8 mouse cellular contexts compared by ENCODE assay signal in genomic region chr3:145651029-145651977, GRCm38 (mm10). TPM values are rescaled to one million over a fixed set of nuclear protein-coding genes. Genes with fewer than 3 reads are reported as not detected.
DNase-seq lines count a peak whose midpoint lies in the region; ATAC-seq and TF ChIP-seq lines count a peak whose summit lies in the region.

No protein-coding gene starts in this region.

- peaks cover 69% of the 10 kb centered on the region for H3K4me1 ChIP-seq in embryonic facial prominence, embryonic 10.5 days
- H3K4me1 ChIP-seq in heart, postnatal 0 days (ENCODE audit: control insufficient read depth, insufficient read depth) = peaks cover 24% of the 10 kb centered on the region
- H3K4me1 ChIP-seq in limb, embryonic 15.5 days = peaks cover 57% of the 10 kb centered on the region
- peaks cover 47% of the 10 kb centered on the region for H3K4me1 ChIP-seq in neural tube, embryonic 12.5 days
- 0 out of 2 replicates have a peak, but pooled peaks cover 4% of the 10 kb centered on the region for H3K4me1 ChIP-seq in cerebellum, adult 2 months (ENCODE audit: control insufficient read depth, insufficient read depth, low read length)

- TF ChIP-seq CTCF in heart, postnatal 0 days (IDR thresholded peaks at IDR 0.05; ENCODE audit: low read depth) = no peak
- TF ChIP-seq CTCF in cerebellum, adult 2 months (IDR thresholded peaks at IDR 0.05; ENCODE audit: borderline replicate concordance, insufficient read depth, low read depth, low read length) = no peak

- H3K9ac ChIP-seq in heart, postnatal 0 days (replicated peaks; ENCODE audit: low read depth, low read length) = peak overlapping the region; percentile 47
- H3K9ac ChIP-seq in limb, embryonic 15.5 days = peak overlapping the region; percentile 33; the same call in 1 of the 2 replicates
- H3K9ac ChIP-seq in neural tube, embryonic 12.5 days = no peak overlapping the region

- H3K4me3 ChIP-seq in embryonic facial prominence, embryonic 10.5 days = peak overlapping the region; percentile 80
- peak overlapping the region; percentile 70 for H3K4me3 ChIP-seq in heart, postnatal 0 days (ENCODE audit: low read depth, low read length)
- H3K4me3 ChIP-seq in limb, embryonic 15.5 days = peak overlapping the region; percentile 62
- H3K4me3 ChIP-seq in neural tube, embryonic 12.5 days = peak overlapping the region; percentile 48; the same call in 1 of the 2 replicates
- H3K4me3 ChIP-seq in cerebellum, adult 2 months (replicated peaks; ENCODE audit: insufficient read depth, low read depth, low read length) = no peak overlapping the region

- H3K27ac ChIP-seq in embryonic facial prominence, embryonic 10.5 days (replicated peaks) = peak overlapping the region; percentile 95
- peak overlapping the region; percentile 96 for H3K27ac ChIP-seq in heart, postnatal 0 days (ENCODE audit: low read depth)
- H3K27ac ChIP-seq in limb, embryonic 15.5 days = peak overlapping the region; percentile 94
- 0 out of 2 replicates have a peak overlapping the region, but pooled peaks have one; percentile 16 for H3K27ac ChIP-seq in neural tube, embryonic 12.5 days
- H3K27ac ChIP-seq in cerebellum, adult 2 months (ENCODE audit: insufficient read depth, low read length) = no peak overlapping the region

- TF ChIP-seq EP300 in heart, postnatal 0 days (IDR thresholded peaks at IDR 0.05; ENCODE audit: low read depth) = no peak; the same call in 1 of the 2 replicates

- H3K27me3 ChIP-seq in embryonic facial prominence, embryonic 10.5 days (replicated peaks; ENCODE audit: low read depth, poor library complexity, severe bottlenecking) = peaks cover 32% of the 10 kb centered on the region
- no peaks in the 10 kb centered on the region for H3K27me3 ChIP-seq in heart, postnatal 0 days (ENCODE audit: control insufficient read depth, insufficient read depth, low read length)
- no peaks in the 10 kb centered on the region for H3K27me3 ChIP-seq in limb, embryonic 15.5 days
- peaks cover 14% of the 10 kb centered on the region; the same call in 1 of the 2 replicates for H3K27me3 ChIP-seq in neural tube, embryonic 12.5 days (replicated peaks)
- no peaks in the 10 kb centered on the region; the same call in 1 of the 2 replicates for H3K27me3 ChIP-seq in cerebellum, adult 2 months (ENCODE audit: control insufficient read depth, insufficient read depth, low read length)

- DNase-seq in frontal cortex, postnatal 25 days (ENCODE audit: low spot score in 2 of 2) = no peak
- DNase-seq in embryonic facial prominence, embryonic 10.5 days (ENCODE audit: low spot score) = peak; percentile 66
- DNase-seq in heart, postnatal 0 days (ENCODE audit: low spot score) = peak; percentile 74
- DNase-seq in cerebellum, postnatal 36 days = no peak
- no peak for DNase-seq in cerebellum, adult 2 months

- H3K36me3 ChIP-seq in embryonic facial prominence, embryonic 10.5 days (replicated peaks) = peaks cover 13% of the 10 kb centered on the region
- H3K36me3 ChIP-seq in heart, postnatal 0 days (replicated peaks; ENCODE audit: control insufficient read depth, insufficient read depth, low read length) = peaks cover 17% of the 10 kb centered on the region
- peaks cover 10% of the 10 kb centered on the region for H3K36me3 ChIP-seq in limb, embryonic 15.5 days
- H3K36me3 ChIP-seq in neural tube, embryonic 12.5 days = no peaks in the 10 kb centered on the region

- no peaks in the 10 kb centered on the region for H3K9me3 ChIP-seq in embryonic facial prominence, embryonic 10.5 days
- no peaks in the 10 kb centered on the region for H3K9me3 ChIP-seq in heart, postnatal 0 days (replicated peaks; ENCODE audit: control insufficient read depth, low read length)
- no peaks in the 10 kb centered on the region for H3K9me3 ChIP-seq in limb, embryonic 15.5 days
- no peaks in the 10 kb centered on the region for H3K9me3 ChIP-seq in neural tube, embryonic 12.5 days

- peak overlapping the region; percentile 84 for H3K4me2 ChIP-seq in heart, postnatal 0 days (ENCODE audit: low read depth, low read length)
- peak overlapping the region; percentile 85 for H3K4me2 ChIP-seq in limb, embryonic 15.5 days
- H3K4me2 ChIP-seq in neural tube, embryonic 12.5 days (replicated peaks) = peak overlapping the region; percentile 88

- ATAC-seq in frontal cortex, adult (ENCODE audit: low TSS enrichment) = peak; percentile 41
- no peak for ATAC-seq in heart, postnatal 0 days (ENCODE audit: insufficient read depth, low read depth)
- peak; percentile 33 for ATAC-seq in limb, embryonic 15.5 days (ENCODE audit: insufficient number of reproducible peaks, low FRiP score, low TSS enrichment, low read depth)
- no peak for ATAC-seq in neural tube, embryonic 12.5 days (ENCODE audit: low FRiP score, low read depth)

- WGBS in embryonic facial prominence, embryonic 10.5 days = 3% methylated on average over 19 of the region's 19 CpGs
- WGBS in heart, postnatal 0 days = 16% methylated on average over 19 of the region's 19 CpGs
- 6% methylated on average over 19 of the region's 19 CpGs for WGBS in limb, embryonic 15.5 days
- WGBS in neural tube, embryonic 12.5 days = 3% methylated on average over 19 of the region's 19 CpGs
- 38% methylated on average over 19 of the region's 19 CpGs for WGBS in cerebellum, adult 2 months

- TF ChIP-seq POLR2A in cerebellum, adult 2 months (IDR thresholded peaks at IDR 0.05; ENCODE audit: borderline replicate concordance, insufficient read depth, low read length) = no peak

RNA-seq across cellular contexts. Expression of gene Ccn1, which starts 1.5 kb away (rescaled TPM):
- polyA plus RNA-seq in embryonic facial prominence, embryonic 10.5 days (2016; fragmentation: Nextera tagmentation; extraction: Ambion mirVana) = 40.2 and 42.2 TPM in 2 replicates
- total RNA-seq in heart, postnatal 0 days (2014; rRNA removed; ENCODE audit: low replicate concordance) = 91.1 and 92.3 TPM in 2 replicates
- 31.3 and 34.0 TPM in 2 replicates for polyA plus RNA-seq in heart, postnatal 0 days (2015; fragmentation: Nextera tagmentation; extraction: Ambion mirVana)
- polyA plus RNA-seq in limb, embryonic 15.5 days (2015; fragmentation: Nextera tagmentation; extraction: Ambion mirVana) = 92.0 and 104 TPM in 2 replicates
- 20.2 and 25.4 TPM in 2 replicates for polyA plus RNA-seq in neural tube, embryonic 12.5 days (2016; fragmentation: Nextera tagmentation; extraction: Ambion mirVana)
- polyA plus RNA-seq in cerebellum, adult 2 months (2012; rRNA removed) = 2.8 TPM in 2 replicates

Comparison
In these comparisons a context has a peak if more than half of its experiments do, and no peak if none do; other contexts are left out.
1. ATAC-seq: peak in frontal cortex, adult (single experiment) and limb, embryonic 15.5 days (single experiment); none in heart, postnatal 0 days (single experiment) and neural tube, embryonic 12.5 days (single experiment).
2. DNase-seq: peak in embryonic facial prominence, embryonic 10.5 days (single experiment) and heart, postnatal 0 days (single experiment); none in frontal cortex, postnatal 25 days (0 of 2), cerebellum, postnatal 36 days (0 of 2) and cerebellum, adult 2 months (0 of 2).
3. Peak in every context shown above with its lines, with median percentiles within 50 percentile points of each other: H3K4me2 ChIP-seq.